Mouse (Mus musculus) left cerebral cortex, adult 18-20 months (tissue): Measurements from ENCODE around the gene Rasgef1c. TPM values are rescaled to one million over a fixed set of nuclear protein-coding genes. Genes with fewer than 3 reads are reported as not detected.

Experiments
- DNase-seq, 2 experiments: peaks; one replicate each; pipeline ENCODE4 v3.0.0; 2021 to 2022; ENCODE audit warnings: low spot score in 2 of 2, mixed read lengths in 1 of 2
- microRNA-seq, 2 experiments: library from miRNA; unstranded; fragments of <30 nt; microRNA quantifications; one replicate each; pipeline ENCODE4 v1.2.0; 2021
- total RNA-seq, 2 experiments: library from RNA; stranded (reverse); gene quantifications; 2 replicates each; pipeline ENCODE4 v1.2.3; 2021

Gene Rasgef1c
- total RNA-seq, 2 experiments from 2014 or later = 33.1 to 40.5 TPM

- DNase-seq = no peak
Observed at GRCm38 (mm10) chr11:50018848-50019247, 117.2 kb downstream of the Rasgef1c start.

GRCm38 (mm10) chr11:50022085-50022484, 120.5 kb downstream of the Rasgef1c start:
- DNase-seq = no peak

GRCm38 (mm10) chr11:50024445-50024832, 122.8 kb downstream of the Rasgef1c start:
- no peak for DNase-seq

- DNase-seq = peak; percentile 95 to 97
Observed at GRCm38 (mm10) chr11:50024833-50025720, 123.4 kb downstream of the Rasgef1c start, which contains the start of gene Rnf130. Gene Rnf130 (plus strand): TSS chr11:50025346.

- DNase-seq = no peak
Observed at GRCm38 (mm10) chr11:50025721-50026520, 124.3 kb downstream of the Rasgef1c start.

- no peak for DNase-seq
Observed at GRCm38 (mm10) chr11:50026521-50027090, 125.0 kb downstream of the Rasgef1c start.

GRCm38 (mm10) chr11:50028416-50028815, 126.8 kb downstream of the Rasgef1c start:
- no peak for DNase-seq

Small RNA genes within 50 kb of the gene (microRNA-seq; reads per million reads assigned to microRNA genes)
- 0 reads per million in 2 experiments for gene Gm23492

Other genes with a start within 250 kb of the Rasgef1c start
- not detected for gene Scgb3a1, start 238.2 kb upstream of the Rasgef1c start, total RNA-seq
- 10 to 100 TPM; 50.2 to 56.0 TPM for gene Cnot6, start 189.1 kb upstream of the Rasgef1c start, total RNA-seq
- 1 to 10 TPM; 5.0 to 6.7 TPM for gene Gfpt2, start 107.7 kb upstream of the Rasgef1c start, total RNA-seq
- gene Mapk9, start 55.1 kb upstream of the Rasgef1c start, total RNA-seq = 100 to 1,000 TPM; 224 to 229 TPM
- gene Rnf130, start 123.5 kb downstream of the Rasgef1c start, total RNA-seq = 10 to 100 TPM; 88.8 to 95.0 TPM
- 100 to 1,000 TPM; 131 TPM for gene Tbc1d9b, start 229.6 kb downstream of the Rasgef1c start, total RNA-seq